Mouse (Mus musculus): Measurements from ENCODE around the gene Atg4b. TPM values are rescaled to one million over a fixed set of nuclear protein-coding genes. Genes with fewer than 3 reads are reported as not detected.

Gene Atg4b
- 122 TPM for polyA plus RNA-seq (2017; shearing (Covaris generic))

DNA sequence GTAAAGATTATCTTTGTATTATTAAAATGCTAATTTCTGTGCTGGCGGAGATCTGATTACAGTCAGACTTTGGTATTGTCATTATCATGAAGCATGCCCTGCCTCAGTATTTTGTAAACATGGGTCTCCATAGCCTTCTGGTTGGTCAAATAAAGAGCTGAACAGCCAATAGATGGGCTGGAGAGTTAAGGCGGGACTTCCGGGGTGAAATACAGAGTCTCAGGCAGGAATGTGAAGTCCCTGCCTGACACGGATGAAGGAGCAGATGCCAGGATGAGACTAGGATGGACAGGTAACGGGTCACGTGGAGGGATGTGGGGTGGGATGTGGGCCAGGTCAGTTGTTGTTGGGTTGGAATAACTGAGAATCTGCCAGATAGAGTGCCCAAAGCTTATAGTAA lies at the start of gene Atg4b:
Gene Atg4b (plus strand): TSS at position 211 of the 400 bp plus-strand sequence.

DNA sequence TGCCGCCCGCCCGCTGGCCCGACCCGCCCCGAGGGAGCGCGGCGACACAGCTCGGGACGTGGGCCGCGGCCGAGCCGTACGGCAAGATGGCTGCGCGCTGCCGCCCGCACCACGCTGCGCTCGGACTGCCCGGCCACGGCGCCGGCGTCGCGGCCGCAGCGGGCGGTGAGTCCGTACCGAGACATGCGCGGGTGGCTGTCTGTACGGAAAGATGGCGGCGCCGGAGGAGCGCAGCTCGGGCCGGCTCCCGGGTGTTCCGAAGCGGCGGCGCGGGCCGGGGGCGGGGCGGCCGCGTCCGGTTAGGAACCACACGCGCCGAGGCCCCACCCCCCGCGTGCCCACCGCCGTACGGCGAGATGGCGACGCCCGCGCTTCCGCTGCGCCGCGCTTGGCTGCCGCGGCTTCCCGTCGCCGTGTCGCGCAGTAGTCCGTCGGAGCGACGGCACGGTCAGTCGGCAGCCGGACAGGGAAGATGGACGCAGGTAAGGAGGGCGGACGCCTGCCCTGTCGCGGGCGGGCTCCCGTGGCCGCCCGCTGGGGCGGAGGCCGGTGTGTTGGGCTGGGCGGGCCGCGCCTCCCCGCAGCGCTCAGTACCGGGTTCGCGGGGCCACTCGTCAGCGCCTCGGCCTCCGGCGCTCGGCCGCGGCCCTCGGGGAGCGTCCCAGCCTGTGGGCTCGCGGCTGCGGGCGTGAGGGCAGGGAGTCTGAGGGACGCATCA lies 3.4 kb downstream of the Atg4b start, which contains the start of gene Thap4:
Gene Thap4 (minus strand): TSS at position 292 of the 718 bp plus-strand sequence.

DNA sequence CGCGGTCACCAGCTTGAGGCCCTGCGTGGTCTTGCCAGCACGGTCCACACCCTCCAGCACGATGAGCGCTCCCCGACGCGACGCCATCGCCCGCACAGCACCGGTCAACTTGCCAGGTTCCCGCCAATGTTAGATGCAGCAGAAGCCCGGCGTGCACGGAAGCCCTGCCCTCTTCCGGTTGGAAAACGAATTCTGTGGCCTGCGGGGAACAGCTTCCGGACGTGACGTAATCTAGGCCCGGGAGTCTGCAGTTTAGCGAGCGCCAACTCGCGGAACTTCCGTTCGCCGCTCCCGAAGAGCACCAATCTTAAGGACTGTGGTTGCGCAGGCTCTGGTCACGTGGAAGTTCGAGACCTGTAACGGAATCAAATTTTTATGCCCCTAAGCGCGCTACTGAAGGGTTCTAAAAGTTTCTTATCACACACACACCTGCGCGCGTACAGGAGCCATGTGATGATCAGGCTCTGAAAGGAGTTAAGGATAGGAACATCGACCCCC lies 50.5 kb downstream of the Atg4b start, which contains the start of gene Dtymk:
Gene Dtymk (minus strand): TSS at position 194 of the 498 bp plus-strand sequence.

GRCm38 (mm10) chr1:93803556-93804507 lies 52.5 kb downstream of the Atg4b start, which contains the start of gene Ing5:
Ing5 (plus strand) TSS chr1:93803965.

DNA sequence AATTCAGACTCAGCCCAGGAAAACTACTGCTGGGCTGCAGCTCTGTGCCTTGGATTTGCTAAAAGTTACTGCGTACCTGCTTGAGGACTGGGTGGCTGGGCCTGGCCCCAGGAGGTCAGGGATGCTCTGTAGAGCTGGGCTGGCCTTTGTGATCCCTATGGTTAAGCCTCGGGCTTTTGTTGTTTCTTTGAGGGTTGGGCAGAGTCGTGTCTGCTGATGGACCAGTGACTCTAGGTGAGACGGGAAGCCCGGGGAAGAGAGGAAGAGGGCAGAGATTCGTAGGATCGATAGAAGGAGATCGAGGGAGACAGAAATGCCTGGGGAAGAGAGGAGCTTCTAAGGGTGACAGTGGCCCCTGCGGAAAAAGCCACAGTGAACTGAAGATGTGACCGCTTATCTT lies 73.3 kb downstream of the Atg4b start, which contains the start of gene D2hgdh:
Gene D2hgdh (plus strand): TSS at position 301 of the 400 bp plus-strand sequence.

Other genes starting within 250 kb of the Atg4b start
- gene Farp2, start 239.4 kb upstream of the Atg4b start, polyA plus RNA-seq (2017; shearing (Covaris generic)) = 1.3 TPM
- 137 TPM for gene Stk25, start 92.8 kb upstream of the Atg4b start, polyA plus RNA-seq (2017; shearing (Covaris generic))
- not detected for gene Bok, start 65.8 kb upstream of the Atg4b start, polyA plus RNA-seq (2017; shearing (Covaris generic))
- gene Thap4, start 3.4 kb downstream of the Atg4b start, polyA plus RNA-seq (2017; shearing (Covaris generic)) = 21.0 TPM
- 141 TPM for gene Dtymk, start 50.4 kb downstream of the Atg4b start, polyA plus RNA-seq (2017; shearing (Covaris generic))
- gene Ing5, start 52.5 kb downstream of the Atg4b start, polyA plus RNA-seq (2017; shearing (Covaris generic)) = 29.4 TPM
- gene D2hgdh, start 73.4 kb downstream of the Atg4b start, polyA plus RNA-seq (2017; shearing (Covaris generic)) = 36.2 TPM
- gene Gal3st2, start 109.8 kb downstream of the Atg4b start, polyA plus RNA-seq (2017; shearing (Covaris generic)) = not detected
- gene Gal3st2b, start 166.8 kb downstream of the Atg4b start, polyA plus RNA-seq (2017; shearing (Covaris generic)) = not detected
- gene Gal3st2c, start 239.0 kb downstream of the Atg4b start, polyA plus RNA-seq (2017; shearing (Covaris generic)) = 0.04 TPM